Mouse (Mus musculus): ENCODE measurements at regions not wholly inside any gene's neighbourhood (a gene's known extent, or its start where the extent isn't known, plus 50 kb on each side); places are given as distances from the start of the nearest gene placed in this dataset.
"Not testable (repeated sequence)": the region's sequence is repeated elsewhere in the genome, so short reads cannot be mapped to it uniquely, and the experiment has no call there.

DNA sequence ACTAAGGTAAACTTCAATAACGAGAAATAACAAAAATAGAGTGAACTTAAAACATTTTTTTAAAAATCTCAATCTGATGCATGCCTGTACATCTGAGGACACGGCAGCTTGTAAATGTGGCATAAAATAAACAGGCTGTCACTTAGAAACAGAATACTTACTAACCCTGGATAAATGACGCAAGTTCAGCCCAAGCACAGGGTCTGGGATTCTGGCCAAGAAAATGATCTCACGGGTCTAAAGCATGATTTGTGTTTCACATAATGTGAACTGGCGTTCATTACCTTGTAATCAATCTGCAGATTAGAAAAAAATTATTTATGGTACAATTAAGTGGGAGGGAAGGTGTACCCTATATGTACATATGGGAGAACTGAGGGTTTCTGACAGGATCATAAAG, 512.1 kb upstream of the Vrk2 start:
- no peak for DNase-seq (ENCODE audit: low spot score)

DNA sequence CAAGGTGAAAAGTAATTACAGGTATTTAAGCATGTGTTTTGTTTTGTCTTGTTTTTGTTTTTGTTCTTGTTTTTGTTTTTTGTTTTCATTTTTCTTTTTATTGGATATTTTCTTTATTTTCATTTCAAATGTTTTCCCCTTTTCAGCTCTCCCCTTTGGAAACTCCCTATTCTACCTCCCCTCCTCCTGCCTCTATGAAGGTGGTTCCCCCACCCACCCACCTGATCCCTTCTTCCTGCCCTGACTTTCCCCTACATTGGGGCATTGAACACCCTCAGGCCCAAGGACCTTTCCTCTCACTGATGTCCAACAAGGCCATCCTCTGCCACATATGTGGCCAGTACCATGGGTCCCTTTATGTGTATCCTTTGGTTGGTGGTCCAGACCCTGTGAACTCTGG, 509.1 kb upstream of the Vrk2 start:
- no peak for DNase-seq (ENCODE audit: low spot score)

- no peak for DNase-seq (ENCODE audit: low spot score)
These were observed 508.2 kb upstream of the Vrk2 start for GRCm38 (mm10) chr11:27102045-27102444.

- DNase-seq (ENCODE audit: low spot score), result no peak
These were observed 502.8 kb upstream of the Vrk2 start for GRCm38 (mm10) chr11:27096615-27097014.

DNA sequence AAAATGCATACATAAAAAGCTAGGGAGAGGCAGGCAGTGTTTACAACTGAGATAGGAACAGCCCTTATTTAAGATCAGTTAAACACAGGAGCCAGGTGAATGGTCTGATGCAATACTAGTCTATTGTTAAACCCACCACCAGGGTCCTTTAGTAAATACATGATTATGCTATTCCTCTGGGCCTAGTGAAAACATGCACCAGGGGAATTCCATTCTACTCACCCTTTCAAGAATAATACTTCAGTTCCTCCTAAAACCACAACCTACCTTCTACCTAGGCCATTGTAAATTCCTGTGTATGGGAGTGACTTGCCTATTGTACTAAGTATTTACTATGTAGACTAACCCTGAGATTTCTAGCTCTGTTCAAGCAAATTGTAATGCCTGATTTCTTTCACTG, 501.7 kb upstream of the Vrk2 start:
- DNase-seq (ENCODE audit: low spot score), result not testable (repeated sequence)

DNA sequence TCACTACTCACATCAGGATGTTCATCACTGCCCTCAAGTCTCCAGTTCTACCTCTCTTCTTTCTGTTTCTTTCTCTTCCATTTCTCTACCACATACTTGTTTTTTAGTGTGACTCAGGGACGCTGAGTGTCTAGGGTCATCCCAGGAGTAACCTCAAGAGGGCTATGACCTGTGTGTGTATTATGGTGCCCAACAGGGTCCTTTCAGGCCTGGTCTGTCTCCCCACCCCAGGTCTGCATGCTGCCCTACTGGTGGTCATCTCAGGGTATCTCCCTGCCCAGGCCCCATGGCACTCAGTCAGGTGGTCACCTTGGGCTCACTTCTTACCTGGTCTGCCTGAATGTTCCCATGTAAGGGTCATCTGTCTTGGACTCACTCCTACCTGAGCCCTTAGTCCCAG, 492.7 kb upstream of the Vrk2 start:
- no peak for DNase-seq (ENCODE audit: low spot score)

DNA sequence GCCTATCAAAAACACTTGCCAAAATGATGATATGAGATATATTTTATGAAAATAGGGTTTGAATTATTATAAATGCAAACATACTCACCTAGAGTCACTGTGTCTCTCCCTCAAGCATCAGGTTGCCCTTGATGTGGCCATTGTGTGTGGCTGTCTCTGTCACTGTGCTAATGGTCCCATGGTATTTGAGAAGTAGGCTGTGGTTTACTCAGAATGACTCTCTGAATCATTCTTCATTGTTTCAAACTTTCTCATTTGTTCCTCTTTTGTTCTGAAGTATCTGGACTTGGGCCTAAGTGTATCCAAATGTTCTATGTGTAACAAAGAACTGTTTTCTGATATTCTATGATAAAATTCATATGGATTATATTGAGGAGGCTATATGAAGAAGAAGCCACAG, 487.4 kb upstream of the Vrk2 start:
- DNase-seq (ENCODE audit: low spot score), result no peak

- DNase-seq (ENCODE audit: low spot score), result no peak
These were observed 476.6 kb upstream of the Vrk2 start for GRCm38 (mm10) chr11:27070381-27070780.

DNA sequence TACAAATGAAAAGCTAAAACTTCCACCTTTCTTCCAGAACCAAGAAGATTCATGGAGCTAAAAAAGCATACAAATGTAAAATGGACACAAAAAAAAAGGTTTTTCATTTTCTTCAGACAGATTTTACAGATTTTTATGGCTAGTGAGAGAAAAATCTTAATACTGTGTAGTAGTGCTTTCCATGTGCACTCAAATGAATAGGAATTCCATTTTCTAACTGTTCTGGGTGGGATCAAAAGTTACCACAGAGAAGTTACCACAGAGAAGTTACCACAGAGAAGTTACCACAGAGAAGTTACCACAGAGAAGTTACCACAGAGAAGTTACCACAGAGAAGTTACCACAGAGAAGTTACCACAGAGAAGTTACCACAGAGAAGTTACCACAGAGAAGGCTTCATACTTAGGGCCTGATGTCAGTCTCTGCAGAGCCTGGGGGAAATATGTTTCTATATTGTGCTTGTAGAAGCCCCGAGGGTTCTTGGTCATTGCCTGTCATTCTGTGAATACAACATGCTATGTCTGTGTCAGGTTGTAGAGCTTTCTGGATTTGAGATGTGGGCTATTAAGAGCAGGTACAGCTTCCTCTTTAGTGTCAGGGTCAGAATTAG, 433.5 kb upstream of the Vrk2 start:
- DNase-seq (ENCODE audit: low spot score), result no peak

- DNase-seq (ENCODE audit: low spot score), result no peak
These were observed 431.7 kb upstream of the Vrk2 start for GRCm38 (mm10) chr11:27025500-27025899.

DNA sequence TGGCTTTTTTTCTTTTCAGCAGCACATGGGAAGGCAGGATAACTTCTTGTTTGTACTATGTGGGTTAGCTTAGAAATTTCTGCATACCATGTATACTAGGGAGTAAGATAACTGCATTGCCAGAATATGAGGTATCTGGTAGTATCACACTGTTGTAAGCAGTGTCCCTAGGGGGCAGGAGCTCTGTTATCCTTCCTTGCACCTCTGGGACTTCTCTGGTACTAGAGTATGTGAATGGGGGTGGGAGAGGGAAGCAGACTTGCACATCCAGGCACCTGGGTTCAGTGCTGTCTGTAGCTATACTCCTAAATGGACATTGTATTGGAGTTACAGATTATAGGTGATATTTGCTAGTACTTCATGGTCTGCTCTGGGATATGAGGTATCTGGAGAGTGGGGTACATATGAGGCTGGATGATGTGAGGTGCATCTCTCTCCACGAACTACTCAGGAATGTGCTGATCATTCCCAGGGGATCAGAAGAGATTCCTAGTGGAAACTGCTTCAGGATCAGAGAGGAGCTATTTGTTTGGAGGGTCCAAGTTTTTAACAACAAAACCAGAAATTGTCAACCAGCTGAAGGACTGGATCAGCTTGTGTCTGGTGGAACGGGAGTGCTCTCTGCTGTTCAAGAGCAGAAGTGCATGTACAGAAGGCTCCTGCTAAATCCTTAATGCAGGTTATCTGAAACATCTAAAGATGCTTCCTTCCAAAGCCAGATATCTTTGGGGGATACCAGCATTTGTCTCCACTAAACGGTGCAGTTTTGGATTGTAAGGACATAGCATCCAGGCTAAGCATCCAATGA, 402.7 kb upstream of the Vrk2 start:
- DNase-seq (ENCODE audit: low spot score), result no peak

- no peak for DNase-seq (ENCODE audit: low spot score)
These were observed 387.4 kb upstream of the Vrk2 start for GRCm38 (mm10) chr11:26981216-26981615.

DNA sequence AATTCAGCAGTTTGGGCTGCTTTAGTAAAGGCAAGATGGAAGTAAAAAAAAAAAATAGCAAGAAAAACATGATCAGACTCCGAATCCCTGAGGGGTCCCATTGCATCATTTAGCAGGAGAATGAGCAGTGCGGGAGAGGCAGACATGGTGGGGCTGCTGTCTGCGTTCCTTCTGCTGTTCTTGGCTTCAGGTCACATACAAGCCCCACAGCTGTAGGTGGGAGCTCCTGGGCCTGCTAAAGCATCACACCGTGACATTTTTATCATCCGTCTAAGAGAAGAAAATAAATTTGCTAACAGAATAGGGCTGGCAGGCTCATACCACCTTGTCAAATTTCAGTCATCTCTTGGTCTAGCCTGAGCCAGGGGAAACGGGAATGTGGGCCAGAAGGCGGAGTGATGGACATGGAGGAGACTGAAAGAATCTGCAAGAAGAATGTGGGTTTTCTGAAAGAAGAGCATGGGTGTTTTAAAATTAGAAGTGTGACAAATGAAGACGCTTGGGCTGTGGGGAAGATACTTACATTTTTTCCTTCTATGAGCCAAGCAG, 378.8 kb upstream of the Vrk2 start:
- DNase-seq (ENCODE audit: low spot score), result no peak

GRCm38 (mm10) chr11:26971161-26971560, 377.4 kb upstream of the Vrk2 start:
- DNase-seq (ENCODE audit: low spot score), result no peak

DNA sequence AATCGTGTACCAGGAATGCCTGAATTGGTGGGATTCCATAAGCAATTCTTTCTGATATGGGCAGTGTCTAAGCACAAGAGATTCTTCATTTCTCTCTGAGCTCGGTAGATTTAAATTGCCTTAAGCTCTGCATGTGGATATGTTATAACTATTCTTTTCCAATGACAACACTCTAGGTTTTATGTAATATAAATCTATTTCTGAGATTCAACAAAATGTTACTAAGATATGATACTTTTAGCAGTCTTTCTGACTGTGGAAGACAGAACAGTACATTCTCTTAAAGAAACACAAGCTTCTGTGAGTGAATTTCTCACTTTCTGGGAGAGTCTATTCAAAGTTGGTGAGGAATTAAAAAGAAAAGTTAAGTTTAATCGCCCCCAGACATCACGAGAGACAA, 373.6 kb upstream of the Vrk2 start:
- no peak for DNase-seq (ENCODE audit: low spot score)

GRCm38 (mm10) chr11:26962928-26963667, 369.3 kb upstream of the Vrk2 start:
- DNase-seq (ENCODE audit: low spot score), result no peak

DNA sequence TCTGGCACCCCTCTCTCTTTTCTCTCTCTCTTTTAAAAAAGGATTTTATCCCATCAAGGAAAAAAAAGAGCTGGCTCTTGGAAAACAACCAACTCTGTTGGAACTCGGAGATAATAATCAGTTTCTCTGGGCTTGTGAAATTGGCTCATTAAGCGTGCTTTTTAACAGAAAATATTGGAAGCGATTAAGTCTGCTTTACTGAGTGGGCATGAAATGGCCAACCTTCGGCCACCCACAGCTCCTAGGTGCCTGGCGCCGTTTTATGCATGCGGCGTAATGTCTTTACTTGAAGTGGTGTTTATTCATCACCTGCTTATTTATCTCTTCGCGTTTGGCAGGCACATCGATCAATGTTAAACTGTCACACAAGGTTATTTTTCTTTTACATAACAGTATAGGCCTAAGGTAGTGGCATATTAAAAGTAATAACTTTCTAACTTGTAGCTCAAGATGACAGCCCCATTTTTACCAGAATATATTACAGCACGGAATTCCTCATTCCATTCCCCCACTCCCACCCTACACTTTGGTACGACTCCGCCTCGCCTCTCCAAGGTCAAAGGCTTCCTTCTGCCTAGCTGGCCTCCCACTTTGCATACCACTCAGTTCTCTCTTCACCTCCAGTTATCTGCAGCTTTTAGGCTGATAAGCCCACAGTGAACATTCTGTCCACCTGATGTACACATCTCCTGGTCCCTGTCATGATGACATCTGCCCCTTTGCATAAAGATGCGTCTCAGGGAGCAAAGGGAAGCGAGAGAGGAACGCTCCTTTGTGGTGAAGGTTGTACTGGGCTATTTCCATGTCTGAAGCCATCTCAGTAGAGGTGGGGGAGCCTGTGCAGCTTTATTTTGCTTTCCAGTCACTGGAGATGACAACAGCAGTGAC, 368.5 kb upstream of the Vrk2 start:
- DNase-seq (ENCODE audit: low spot score), result no peak

DNA sequence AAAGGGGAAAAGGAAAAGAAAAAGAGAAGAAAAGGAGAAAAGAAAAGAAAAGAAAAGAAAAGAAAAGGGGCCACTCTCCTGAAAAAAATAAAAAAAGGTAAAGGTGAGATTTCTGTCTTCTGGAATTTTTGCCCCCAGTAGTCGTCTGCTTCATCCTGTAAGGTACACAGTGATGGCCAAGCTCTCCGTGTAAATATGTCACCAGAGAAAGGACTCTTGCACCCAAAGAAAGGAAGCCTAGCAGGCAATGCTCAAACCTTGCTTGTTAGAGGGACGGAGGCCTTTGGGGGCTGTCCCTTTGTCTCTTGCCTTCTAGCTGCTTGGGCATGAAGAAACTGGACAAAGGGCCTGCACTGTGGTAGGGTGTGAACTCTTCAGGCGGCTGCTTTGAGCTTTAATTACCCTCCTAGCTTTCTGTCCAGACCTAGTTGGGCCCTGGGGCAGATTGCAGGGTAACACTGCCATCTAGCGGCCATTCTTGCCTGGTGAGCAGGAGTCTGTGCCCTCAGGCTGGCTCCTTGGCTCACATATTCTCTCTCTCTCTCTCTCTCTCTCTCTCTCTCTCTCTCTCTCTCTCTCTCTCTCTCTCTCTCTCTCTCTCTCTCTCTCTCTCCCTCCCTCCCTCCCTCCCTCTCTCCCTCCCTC, 367.7 kb upstream of the Vrk2 start:
- peak; percentile 80 for DNase-seq (ENCODE audit: low spot score)

- no peak for DNase-seq (ENCODE audit: low spot score)
These were observed 362.4 kb upstream of the Vrk2 start for GRCm38 (mm10) chr11:26956153-26956552.

GRCm38 (mm10) chr11:26931766-26932165, 338.0 kb upstream of the Vrk2 start:
- no peak for DNase-seq (ENCODE audit: low spot score)

- DNase-seq (ENCODE audit: low spot score), result no peak
These were observed 313.3 kb upstream of the Vrk2 start for GRCm38 (mm10) chr11:26907099-26907498.

Data from ovary, postnatal 10 days (tissue).